Mouse (Mus musculus): ENCODE measurements around the gene Ofcc1.

GRCm38 (mm10) chr13:40290846-40291245 lies 70.4 kb downstream of the Ofcc1 start:
- TF ChIP-seq CTCF (IDR thresholded peaks at IDR 0.05; ENCODE audit: low read depth) (no peak), EP300 (IDR thresholded peaks at IDR 0.05; ENCODE audit: low read depth) (no peak)
